Mouse (Mus musculus): ENCODE data around the gene Gli1.

The Gli1 gene

DNA sequence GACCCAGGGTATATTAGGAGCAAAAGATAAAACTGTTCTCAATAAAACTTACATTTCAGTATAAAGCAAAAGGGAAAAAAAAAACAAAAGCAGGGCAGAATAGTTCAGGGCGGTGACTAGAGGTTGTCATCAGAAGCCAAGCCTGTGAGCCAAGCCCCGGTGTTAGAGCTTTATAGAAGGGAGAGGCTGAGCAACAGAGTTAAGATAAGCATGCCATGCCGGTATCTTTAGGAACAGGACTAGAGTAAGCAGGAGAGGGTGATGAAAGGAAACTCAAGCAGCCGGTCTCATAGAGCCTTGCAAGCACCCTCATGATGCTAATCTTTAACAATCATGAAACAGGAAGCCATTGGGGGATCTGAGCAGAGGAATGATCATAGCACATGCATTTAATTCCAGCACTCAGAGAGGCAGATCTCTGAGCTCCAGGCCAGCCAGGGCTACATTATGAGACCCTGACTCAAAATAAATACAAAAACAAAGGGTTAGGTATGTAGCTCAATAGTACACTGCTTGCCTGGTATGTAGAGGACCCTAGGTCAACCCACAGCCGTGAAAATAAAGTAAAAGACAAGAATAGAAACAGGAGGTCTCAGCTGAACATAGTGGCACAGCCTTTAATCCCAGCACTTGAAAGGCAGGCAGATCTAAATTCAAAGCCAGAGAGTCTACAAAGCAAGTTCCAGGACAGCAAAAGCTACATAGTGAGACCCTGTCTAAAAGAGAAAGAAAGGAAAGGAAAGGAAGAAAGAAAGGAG, 49.7 kb downstream of the Gli1 start:
- ATAC-seq (ENCODE audit: low TSS enrichment) = no peak

DNA sequence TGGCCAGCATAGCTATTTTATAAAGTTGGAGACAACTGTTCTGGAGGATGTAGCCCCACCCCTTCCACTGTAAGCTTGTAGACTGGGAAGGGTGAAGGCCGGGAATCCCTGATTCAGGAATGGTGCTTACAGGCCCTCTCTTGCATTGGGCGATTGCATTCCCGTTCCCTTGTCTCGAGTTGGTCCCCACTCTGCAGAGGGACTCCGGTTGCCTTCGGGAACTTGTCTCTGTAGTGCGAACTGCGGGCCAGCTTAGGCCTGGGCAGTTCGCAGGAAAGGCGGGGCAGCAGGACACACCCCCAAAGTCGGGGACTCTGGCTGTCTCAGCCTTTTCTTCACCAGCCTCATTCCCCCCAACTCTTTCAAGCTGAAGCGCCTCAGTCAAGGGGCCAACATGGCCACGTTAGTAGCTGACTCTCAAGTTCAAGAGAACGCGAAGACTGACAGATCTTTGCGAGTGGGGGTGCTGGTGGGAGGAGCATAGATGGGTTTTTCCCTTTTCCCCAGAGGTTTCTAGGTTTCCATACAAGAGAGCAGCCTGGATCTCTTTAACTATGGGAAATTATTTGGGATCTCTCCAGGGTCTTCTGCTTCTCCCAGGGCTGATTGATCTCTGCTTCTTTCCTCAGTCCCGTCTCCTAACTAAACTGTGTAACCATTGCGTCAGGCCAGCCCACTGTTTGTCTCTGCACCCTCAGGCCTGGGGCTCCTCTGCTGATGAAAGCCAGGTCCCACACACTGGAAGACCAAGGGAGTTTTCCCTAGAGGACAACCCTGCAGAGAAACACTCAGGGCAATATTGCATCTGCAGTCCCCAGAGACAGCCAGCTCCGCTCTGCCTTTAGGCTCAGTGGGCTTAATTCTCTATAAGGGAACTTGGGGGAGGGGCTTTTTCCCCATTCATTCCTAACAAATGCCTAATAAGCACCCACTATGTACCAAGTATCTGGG, 50.6 kb downstream of the Gli1 start:
- peak; percentile 17 for ATAC-seq (ENCODE audit: low TSS enrichment)

DNA sequence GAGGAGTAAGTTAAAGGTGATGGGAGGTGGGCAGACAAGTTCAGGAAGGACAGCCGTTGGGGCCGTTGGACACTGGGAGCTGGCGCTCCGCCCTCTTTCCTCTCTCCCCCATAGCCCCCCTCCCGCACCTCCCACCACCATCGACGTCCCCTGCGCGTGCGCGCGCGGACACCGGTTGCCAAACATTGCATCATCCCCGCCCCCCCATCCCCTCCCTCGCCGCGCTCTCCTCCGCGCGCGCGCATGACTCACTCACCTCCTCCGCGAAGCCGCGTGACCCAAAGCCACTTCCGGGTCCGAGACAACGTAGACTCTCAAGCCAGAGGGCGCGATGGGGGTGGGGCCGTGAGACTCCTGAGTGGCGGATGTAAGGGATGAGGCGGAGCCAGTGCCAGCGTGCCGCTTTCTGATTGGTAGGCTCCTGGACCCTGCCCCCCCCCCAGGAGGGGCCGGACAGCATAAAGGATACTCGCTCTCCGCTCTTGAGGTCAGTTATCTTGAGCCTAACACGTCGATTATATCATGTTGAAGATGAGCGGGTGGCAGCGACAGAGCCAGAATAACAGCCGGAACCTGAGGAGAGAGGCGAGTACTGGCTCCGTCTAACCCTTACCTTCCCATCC, 51.4 kb downstream of the Gli1 start:
- peak; percentile 76 for ATAC-seq (ENCODE audit: low TSS enrichment)

DNA sequence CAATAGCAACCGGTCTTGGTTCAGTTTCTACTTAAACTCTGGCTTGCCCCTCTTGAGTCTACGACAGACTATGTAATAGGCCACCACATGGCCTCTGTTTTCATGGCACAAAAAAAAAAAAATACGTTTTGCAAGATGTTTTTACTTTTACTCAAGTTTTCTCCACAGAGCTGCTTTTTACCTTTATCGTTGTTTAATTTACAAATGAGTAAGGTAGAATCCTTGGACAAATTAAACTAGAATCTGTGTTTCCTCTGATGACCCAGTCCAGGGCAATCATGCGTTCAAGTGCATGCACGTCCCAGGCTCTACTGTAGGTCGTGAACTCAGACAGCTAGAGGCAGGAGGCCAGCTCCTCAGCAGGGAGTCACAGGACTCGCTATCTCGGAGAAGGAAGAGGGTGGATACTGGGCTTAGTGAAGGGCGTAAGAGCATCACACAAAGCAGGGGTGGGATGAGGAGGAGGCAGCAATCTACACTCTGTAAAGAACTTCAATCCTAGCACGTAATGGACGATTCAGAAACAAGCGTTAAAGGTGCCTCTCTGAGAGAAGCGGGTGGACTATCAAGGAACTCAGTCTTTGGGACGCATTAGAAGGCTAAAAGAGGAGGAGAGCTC, 52.1 kb downstream of the Gli1 start:
- peak; percentile 7; the same call in 1 of the 2 replicates for ATAC-seq (ENCODE audit: low TSS enrichment)

DNA sequence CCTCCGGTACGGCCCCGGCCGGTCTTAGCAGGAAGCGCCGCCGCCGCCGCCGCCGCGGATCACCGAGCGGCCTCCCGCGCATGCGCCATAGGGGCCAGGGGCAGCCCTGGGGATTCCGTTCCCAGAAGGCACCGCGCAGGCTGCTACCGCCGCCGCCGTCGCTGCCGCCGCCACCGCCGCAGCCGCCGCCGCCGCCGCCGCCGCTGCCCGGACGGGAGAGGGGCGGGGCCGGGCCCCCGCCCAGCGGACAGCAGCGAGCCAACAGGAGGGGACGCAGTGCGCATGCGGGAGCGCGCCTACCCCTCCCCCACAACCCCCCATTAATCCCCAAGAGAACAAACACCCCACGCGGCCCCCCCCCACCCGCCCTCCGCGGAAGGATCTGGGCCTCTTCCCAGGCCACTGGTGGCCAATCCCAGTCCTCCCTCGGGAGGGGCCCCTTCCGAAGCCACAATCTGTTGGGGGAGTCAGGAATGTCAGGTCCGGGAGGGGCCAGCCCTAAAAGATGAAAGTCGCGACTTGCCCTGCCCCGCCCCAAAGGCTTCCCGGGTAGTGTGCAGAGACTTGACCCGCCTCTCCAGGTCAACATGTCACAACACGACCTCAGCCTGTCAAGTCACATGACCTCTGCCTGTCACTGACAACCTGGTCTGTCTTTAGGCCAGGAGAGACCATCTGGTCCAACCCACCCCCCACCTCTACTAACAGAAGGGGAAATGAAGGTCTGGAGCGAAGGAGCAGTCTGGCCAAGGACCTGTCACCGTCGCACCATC, 52.8 kb downstream of the Gli1 start, which contains the start of gene Mbd6:
Mbd6 (minus strand) TSS at position 219 of the 773 bp plus-strand sequence.
- ATAC-seq (ENCODE audit: low TSS enrichment) = 0 out of 2 replicates have a peak, but pooled peaks have one; percentile 3

DNA sequence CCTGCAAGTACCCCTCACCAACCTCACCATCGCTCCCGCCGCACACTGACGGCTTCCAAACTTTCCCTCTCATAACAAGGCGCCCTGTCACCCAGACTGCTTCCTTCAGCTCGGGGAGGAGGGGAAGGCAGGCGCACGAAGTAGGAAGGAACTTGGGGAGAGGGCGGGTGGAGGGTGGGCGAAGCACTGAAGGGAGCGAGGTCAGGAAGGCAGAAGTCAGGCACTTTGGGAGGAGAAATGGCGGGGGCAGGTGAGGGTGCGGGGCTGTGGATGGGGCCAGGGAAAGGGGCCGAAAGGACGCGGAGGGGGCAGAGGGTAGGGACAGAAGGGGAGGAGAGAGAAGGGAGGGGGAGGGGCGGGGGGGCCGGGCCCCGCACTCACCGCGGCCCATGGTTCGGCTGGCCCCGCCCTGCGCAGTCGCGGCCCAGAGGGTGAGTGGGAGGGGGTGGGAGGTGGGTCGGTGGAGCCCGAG, 53.4 kb downstream of the Gli1 start:
- ATAC-seq (ENCODE audit: low TSS enrichment) = no peak

DNA sequence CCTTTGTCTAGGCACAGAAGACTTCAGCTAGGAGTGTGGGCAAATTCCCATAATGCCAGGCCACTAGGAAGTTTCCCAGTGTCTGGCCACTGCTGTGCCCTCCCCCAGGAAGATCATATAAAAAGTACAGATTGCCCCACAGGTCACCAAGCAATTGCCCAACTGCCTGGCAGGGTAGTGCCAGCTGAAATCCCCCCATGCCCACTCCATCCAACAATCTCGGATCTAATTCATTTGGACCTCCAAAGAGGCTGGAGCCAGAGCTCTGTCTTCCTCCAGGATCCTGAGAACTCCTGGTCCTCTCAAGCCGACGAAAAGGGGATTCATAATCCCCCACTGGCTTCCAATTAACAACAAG, 53.9 kb downstream of the Gli1 start:
- ATAC-seq (ENCODE audit: low TSS enrichment) = no peak

DNA sequence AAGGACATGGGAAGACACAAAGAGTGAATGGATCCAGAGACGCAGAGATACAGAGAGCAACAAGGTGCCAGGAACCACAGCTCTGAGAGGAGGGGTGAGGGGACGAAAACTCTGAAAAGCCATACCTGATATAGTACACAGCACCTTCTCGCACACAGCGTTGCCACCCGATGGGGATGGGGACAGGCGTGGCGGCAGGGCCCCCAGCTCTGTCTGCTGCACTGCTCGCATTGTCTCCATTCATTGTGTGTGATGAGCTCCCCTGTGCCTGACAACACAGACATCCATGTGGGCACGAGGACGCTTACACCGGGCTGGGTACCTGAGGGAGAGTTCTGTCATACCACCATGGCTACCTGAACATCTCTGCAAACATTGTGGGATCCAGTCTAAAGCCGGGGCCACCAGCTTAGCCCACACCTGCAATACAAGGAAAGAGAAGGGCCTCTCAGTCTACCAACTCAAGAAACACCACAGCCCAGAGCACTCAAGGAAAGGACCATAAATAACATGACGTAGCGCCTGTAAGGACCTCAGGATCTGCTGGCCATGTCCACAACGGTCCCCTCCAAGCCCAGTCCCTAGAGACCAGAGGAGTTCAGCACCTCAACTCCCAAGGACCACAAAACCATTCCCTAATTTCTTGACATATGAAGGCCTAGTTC, 54.4 kb downstream of the Gli1 start:
- no peak for ATAC-seq (ENCODE audit: low TSS enrichment)

DNA sequence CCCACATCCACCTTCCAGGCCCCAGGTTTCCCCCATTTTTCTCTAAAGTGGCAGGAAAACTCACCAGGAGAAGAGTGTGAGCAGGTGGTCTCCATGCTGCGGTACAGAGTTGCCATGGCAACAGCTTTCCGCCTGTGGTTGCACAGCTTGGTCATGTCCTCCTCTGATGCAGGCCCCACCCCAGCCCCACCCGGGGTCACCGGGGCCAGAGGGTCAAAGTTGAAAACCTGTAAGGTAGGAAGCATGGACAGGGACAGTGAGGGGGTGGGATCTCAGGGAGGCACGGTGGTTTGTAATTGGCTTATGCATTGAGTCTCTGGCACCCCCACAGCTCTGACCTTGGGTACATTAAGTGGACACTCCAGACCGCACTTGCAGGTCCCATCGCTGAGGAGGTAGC, 55.0 kb downstream of the Gli1 start:
- no peak for ATAC-seq (ENCODE audit: low TSS enrichment)

DNA sequence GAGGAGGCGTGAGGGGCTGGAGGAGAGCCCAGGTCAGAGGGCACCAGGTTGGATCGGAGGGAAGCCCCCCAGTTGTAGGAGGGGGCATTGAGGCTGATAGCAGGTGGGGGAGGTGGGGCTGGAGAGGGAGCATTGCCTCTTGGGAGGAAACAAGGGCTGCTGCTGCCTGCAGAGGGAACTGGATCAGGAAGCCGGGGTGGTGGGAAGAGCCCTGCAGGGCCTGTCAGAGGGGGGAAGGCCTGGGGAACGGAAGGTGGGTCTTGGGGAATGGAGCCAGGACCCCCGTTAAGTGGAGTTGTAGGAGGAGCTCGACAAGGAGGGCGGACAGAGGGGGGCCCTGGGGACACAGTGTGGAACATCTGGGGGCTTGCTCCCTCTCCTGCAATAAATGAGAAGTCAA, 55.6 kb downstream of the Gli1 start:
- no peak for ATAC-seq (ENCODE audit: low TSS enrichment)

DNA sequence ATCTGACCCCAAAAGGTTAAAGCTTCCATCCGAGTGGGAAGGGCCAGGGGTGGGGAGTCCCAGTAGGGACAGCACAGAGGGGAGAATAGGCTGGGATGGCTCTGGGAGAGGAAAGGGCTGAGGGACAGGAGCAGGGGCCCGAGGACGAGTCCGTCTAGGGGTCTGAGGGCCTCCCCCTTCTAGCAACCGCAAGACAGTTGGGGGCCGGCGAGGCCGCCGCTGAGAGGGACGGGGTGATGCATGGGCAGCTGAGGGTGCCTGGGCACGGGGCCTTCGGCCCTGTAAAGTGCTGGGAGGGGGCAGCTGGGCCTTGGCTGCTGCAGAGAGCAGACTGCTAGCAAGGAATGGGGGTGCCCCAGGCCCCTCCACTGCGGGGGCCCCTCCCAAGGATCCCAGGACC, 56.1 kb downstream of the Gli1 start:
- ATAC-seq (ENCODE audit: low TSS enrichment) = no peak

DNA sequence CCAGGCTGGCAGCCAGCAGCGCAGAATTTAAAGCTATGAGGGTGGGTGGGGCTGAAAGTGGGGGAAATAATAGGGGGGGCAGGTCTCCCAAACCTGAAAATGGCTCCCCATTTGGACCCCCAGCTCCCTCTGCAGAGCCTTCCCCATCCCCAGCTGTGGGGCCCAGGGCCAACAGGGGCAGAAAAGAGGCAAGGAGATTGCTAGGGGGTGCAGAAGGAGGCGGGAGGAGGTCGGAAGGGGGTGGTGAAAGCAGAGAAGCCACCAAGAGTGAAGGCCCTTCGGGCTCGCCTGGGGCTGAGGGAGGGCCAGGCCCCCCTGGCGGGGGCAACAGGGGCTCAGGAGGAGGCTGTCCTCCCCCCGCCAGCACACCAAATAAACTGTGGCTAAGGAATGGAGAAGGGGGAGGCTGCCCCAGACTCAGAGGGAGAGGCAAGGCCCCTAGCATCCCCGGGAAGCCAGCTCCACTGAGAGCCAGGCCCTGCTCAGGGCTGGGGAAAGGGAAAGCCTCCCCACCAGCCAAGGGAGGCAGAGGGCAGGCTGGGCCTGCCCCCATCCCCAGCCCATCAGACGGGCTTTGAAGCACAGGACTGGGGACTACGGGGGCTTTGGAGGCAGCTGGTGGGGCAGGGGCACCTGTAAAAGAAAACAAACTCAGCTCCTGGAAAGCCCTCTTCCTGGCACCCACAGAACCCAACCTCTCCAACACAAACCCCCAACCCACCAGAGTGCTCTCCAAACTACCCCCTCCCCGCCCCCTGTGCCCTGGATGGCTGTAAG, 56.9 kb downstream of the Gli1 start:
- ATAC-seq (ENCODE audit: low TSS enrichment) = no peak

DNA sequence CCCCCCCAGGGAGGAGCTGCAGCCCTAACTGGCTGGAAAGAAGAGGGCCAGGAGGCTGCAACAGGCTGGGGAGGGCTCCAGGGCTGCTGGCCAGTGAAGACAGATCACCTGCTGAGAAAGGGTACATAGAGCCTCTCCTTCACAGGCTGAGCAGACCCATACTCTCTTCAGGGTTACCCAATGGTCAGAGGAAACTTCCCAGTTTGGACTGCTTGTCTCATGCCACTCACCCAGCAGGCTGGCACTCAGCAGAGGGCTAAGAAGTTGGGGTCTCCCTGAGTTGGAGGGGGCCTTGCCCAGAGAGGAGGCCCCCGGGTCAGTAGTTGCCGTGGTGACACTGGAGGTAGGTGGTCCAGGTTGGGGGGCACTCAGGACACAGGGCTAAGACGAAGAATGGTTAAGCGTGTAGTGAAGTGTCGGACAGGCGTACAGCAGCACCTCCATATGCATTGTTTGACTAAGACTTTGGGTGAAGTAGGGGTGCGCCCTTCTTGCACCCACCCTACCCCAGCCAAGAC, 57.6 kb downstream of the Gli1 start:
- no peak for ATAC-seq (ENCODE audit: low TSS enrichment)

DNA sequence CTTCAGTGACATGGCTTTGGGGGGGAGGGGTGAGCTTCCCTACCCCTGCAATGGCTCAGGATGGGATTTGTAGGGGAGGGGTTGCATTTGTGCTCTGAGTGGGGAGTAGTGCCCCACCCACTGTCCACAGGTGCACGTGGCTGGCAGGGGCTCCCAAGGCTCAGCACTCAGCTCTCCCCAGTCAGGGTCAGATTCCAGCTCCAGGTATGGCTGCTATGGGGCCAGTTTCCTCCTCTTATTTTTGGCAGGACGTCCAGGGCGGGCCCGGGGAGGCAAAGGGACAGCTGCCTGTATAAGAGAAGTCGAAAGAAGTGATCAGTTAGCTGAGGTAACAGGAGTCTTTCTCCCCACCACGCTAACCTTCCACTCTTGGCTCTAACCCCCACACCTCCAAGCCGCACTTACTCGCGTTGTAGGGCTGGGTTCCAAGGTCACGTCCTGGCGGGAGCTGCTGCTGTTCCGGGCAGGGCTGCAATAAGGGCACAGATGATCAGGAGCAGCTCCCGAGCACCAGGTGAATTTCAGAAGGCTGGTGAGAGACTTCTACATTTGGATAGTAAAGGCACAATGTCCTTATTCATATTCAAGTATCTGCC, 59.1 kb downstream of the Gli1 start:
- ATAC-seq (ENCODE audit: low TSS enrichment) = no peak

DNA sequence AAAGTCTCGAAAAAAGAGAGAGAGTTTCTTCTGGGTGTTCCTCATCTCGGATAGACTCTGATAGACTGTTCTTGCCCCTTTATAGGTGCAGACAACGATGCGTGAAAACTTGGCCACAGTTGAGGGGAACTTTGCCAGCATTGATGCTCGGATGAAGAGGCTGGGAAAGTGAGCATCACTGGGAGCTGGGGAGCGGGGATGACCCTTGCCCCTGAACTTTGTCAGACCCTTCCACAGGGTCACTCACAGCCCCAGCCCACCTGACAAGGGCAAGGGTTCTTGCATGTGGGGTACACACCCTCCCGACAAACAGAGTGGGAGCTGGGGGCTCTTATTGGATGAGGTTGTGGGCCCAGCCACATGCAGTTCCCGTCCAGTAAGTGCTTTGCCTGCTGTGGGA, 60.5 kb downstream of the Gli1 start:
- ATAC-seq (ENCODE audit: low TSS enrichment) = no peak

Measured in frontal cortex, adult (tissue).